Mouse (Mus musculus): ENCODE data around the gene Olfr630.
"Not testable (repeated sequence)": the region's sequence is repeated elsewhere in the genome, so short reads cannot be mapped to it uniquely, and the experiment has no call there.

Gene Olfr630

DNA sequence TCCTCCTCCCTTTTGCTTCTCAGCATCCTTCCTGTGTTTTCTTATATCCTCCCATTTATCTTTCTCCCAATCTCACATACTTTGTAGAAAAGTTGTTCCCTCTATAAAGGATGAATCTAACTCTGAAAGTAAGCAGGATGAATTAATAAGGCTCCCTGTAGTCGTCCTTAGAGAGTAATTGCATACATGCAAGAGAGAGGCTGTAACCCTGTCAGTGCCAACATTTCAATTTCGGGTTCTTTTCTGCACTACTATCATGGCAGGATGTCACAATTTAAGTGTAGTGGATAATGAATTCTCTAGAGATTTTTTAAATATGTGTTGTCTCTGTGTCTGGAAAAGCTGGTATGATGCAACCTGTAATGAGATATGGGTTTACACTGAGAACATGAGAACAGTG is at the start of gene Olfr630:
Olfr630 (minus strand) TSS at position 101 of the 400 bp plus-strand sequence.
- DNase-seq, result no peak

DNA sequence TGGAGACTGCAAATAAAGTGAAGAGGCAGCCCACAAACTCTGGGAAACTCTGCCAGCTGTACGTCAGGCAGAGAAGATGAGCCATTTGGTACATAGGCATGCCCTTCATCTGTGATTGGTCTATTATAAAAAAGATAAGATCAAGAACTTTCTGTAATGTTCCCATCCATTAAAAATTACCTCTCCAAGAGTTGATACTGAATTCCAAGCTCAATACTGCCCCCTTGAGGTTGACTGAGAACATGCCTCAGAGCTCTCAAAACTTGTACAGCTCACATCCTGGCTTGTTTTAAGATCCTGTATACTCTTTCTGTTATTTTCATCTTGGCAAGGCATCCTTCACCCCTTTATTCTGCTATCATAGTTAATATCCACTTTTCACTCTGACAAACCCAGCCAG is 49.7 kb upstream of the Olfr630 start:
- peak; percentile 1 to 2 for DNase-seq

DNA sequence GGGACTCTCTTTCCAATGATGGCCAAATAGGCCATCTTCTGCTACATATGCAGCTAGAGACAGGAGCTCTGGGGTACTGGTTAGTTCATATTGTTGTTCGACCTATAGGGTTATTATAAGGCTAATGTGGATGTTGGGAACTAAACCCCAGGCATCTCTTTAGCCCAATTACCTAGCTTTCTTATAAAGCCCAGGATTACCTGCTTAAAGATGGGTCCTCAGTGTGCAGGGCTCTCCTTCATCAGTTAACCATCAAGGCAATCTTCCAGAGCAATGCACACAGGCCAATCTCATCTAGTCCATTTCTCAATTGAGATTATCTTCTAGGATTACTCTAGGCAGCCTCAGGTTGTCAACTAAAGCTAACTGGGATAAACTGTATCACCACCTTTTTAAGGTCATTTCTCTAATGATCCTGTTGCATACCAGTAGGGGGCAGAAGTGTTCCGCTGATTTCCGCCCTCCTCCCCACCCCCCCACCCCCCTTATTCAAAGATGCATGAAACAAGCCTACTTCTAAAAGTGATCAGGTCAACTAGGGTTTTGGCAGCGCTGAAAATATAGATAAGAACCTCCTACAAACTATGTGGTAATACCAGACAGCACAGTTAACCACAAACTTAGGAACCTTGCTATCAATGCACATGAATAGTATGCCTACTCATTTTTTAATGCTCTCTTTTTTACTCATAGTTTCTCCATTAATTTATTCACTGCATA is 35.7 kb upstream of the Olfr630 start:
- DNase-seq, result no peak

DNA sequence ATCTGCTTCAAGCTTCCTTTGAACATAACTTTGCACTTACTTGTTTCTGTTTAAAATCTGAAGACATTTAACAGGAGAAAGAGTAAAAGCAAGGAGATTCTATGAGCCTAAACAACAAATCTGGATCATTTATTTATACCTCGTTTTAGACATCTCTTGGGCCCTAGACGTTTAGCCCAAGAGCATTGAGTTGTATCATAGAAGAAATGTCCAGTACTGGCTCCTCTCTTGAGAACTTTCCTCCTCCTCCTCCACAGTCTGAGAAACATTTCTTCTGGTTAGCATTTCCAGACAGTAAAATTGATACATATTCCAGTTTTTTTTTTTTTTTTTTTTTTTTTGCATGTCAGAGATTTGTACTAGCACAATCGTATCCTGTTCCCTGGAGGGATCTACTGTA is 34.6 kb upstream of the Olfr630 start, which contains the start of gene Olfr67:
Olfr67 (minus strand) TSS at position 101 of the 400 bp plus-strand sequence.
- no peak for DNase-seq

DNA sequence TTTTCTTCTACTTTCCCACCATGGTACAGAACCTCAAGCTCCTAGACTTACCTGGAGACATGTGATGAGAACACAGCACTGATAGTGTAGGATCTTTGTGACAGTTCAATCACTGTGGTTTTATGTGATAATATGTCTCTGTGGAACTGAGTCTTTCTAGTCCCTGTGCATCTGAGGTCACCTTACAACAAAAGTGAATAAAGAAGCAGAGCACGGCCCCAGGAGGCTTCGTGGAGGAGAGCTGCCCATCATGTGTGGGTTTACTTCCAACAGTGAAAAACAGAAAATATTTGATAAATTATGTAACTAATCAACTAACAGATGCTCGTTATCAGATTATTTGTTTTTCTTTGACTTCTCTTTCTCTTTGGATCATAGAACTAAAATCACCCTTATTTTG is 22.5 kb upstream of the Olfr630 start, which contains the start of gene Olfr68:
Olfr68 (minus strand) TSS at position 101 of the 400 bp plus-strand sequence.
- no peak for DNase-seq

DNA sequence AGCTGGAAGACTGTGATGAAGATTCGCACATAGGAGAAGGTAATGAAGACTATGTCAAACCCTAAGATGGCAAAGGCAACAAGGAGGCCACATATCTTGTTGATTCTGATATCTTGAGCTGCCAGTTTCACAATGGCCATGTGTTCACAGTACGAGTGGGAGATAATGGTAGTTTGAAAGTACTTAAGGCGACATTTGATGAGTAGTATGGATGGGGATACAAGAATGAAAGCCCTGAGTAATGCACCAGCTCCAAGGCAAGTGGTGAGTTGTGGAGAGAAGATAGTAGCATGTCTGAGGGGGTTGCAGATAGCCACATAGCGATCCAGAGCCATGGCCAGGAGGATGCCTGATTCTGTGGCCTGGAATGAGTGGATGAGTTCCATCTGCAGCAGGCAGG is 20.5 kb upstream of the Olfr630 start:
- not testable (repeated sequence) for DNase-seq

DNA sequence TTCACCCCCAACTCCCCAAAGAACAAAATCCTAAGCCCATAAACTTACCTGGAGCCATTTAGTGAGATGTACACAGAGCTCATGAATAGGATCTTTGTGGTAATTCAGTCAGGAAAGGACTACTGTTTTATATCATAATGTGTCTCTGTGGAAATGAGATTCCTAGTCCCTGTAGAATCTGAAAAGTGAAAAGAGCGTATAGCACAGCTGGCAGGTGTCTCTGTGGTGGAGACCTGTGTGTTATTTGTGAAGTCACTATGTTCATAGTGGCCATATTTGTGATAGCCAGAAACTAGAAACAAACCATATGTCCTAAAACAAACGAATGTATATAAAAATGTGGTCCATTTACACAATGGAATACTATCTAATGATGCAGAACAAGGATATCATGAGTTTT is 14.4 kb upstream of the Olfr630 start, which contains the start of gene Olfr69:
Olfr69 (minus strand) TSS at position 101 of the 400 bp plus-strand sequence.
- no peak for DNase-seq

DNA sequence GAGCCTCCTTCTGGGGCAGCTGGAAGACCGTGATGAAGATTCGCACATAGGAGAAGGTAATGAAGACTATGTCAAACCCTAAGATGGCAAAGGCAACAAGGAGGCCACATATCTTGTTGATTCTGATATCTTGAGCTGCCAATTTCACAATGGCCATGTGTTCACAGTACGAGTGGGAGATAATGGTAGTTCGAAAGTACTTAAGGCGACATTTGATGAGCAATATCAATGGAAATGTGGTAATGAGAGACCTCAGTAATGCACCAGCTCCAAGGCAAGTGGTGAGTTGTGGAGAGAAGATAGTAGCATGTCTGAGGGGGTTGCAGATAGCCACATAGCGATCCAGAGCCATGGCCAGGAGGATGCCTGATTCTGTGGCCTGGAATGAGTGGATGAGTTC is 10.6 kb upstream of the Olfr630 start:
- DNase-seq, result not testable (repeated sequence)

DNA sequence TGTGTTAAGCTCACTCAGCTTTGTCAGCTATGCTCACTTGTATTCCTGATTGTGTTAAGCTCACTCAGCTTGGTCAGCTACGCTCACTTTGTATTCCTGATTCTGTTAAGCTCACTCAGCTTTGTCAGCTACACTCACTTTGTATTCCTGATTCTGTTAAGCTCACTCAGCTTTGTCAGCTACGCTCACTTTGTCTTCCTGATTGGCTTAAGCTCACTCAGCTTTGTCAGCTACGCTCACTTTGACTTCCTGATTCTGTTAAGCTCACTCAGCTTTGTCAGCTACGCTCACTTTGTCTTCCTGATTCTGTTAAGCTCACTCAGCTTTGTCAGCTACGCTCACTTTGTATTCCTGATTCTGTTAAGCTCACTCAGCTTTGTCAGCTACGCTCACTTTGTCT is 5.1 kb upstream of the Olfr630 start:
- DNase-seq, result not testable (repeated sequence)

DNA sequence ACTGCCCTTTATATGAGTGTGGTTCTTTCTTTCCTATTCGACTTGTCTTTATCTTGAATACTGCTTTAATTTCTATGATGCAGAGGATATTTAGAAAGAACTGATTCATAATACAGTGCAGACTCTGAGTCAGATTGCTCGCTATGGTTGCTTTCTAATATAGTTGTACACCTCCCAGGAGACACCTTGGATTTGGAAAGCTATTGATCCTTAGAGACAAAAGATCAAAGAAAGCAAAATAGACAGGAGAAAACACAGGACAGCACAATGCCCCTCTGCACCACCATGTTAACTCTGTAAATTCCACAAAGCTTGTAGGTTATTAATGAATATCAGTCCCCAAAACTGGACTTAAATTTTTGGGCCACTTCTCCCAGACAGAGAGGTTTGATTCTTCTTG is 12.3 kb downstream of the Olfr630 start, which contains the start of gene Olfr629:
Olfr629 (minus strand) TSS at position 101 of the 400 bp plus-strand sequence.
- DNase-seq, result no peak

DNA sequence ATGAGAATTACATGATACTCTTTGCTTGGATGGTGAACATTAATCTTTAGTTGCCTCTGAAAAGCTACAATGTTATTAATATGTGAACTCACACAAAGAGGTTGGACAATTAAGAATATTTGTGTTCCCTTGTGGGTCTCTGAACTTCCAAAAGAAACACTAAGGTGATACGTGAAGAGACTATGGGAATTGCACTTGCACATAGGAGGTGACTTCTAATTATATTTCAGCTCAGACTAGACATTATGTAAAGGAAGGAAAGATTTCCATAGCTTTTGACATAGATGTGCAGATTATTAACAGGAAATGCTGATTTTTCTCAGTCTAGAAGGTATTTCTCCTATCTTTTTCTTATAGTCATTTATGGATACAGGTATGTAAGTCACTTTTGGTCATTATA is 27.1 kb downstream of the Olfr630 start, which contains the start of gene Olfr628:
Olfr628 (plus strand) TSS at position 301 of the 400 bp plus-strand sequence.
- no peak for DNase-seq

DNA sequence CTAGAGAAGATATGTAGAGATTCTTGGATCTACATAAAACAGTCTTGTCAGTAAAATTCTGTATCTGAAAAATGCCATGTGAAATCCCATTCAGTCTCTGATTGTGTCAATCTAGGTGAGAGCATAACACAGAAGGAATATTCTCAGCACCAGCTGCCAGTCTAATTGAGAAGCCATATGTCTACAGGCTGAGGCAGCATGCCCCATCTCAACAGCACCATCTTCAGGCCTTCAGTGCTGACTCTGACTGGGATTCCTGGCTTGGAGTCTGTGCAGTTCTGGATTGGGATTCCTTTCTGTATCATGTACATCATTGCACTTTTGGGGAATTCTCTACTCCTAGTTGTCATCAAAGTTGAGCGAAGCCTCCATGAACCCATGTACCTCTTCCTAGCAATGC is 40.7 kb downstream of the Olfr630 start:
- not testable (repeated sequence) for DNase-seq

DNA sequence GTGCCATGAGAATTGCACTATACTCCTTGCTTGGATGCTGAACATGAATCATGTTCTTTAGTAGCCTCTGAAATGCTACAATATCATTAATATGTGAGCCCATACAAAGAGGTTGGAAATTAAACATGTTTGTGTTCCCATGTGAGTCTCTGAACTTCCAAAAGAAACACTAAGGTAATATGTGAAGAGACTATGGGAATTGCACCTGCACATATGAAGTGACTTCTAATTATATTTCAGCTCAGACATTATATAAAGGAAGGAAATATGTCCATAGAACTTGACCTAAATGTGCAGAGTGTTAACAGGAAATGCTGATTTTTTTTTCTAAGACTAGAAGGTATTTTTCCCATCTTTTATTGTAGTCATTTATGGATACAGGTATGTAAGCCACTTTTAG is 42.8 kb downstream of the Olfr630 start, which contains the start of gene Olfr243:
Olfr243 (plus strand) TSS at position 301 of the 400 bp plus-strand sequence.
- DNase-seq, result no peak

DNA sequence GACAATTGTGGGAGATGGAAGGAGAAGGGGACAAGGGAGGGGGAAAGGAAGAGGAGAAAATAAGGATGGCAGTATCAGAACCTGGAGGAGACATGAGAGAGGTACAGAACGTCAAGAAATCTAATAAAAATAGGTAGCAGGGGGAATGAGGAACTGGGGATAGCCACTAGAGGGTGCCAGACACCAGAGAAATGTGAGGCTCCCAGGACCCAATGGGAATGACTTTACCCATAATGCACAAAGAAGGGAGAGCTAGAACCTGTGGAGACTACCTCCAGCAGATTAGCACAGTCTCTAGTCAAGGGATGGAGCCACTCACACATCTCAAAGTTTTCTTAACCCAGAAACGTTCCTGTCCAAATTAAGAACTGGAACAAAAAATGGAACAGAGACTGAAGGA is 45.1 kb downstream of the Olfr630 start:
- DNase-seq, result no peak
